Mouse (Mus musculus) midbrain, embryonic 12.5 days (tissue): ENCODE measurements around the gene Hspb8. TPM values are rescaled to one million over a fixed set of nuclear protein-coding genes. Genes with fewer than 3 reads are reported as not detected.

Experiments
- ATAC-seq: fragments of 200-750 bp; cut with Nextera tagmentation; 2 replicates; pipeline ENCODE4 v1.8.0; 2017; ENCODE audit warnings: low read depth, moderate TSS enrichment, moderate library complexity; ENCODE audit not compliant: low FRiP score
- H3K27ac ChIP-seq: fragments of 300-500 bp; sonication (generic); replicated peaks from 2 replicates; pipeline ENCODE4 v1.5.1; 2016; ENCODE audit warnings: mild to moderate bottlenecking
- H3K27me3 ChIP-seq: fragments of 300-500 bp; sonication (generic); 2 replicates; pipeline ENCODE4 v1.6.1; 2016; ENCODE audit warnings: mild to moderate bottlenecking
- H3K36me3 ChIP-seq: fragments of 300-500 bp; sonication (generic); 2 replicates; pipeline ENCODE4 v1.6.1; 2016
- H3K4me1 ChIP-seq: fragments of 300-500 bp; sonication (generic); 2 replicates; pipeline ENCODE4 v1.6.1; 2016
- H3K4me2 ChIP-seq: fragments of 300-500 bp; sonication (generic); replicated peaks from 2 replicates; pipeline ENCODE4 v1.6.1; 2016; ENCODE audit warnings: mild to moderate bottlenecking, moderate library complexity
- H3K4me3 ChIP-seq: fragments of 300-500 bp; sonication (generic); 2 replicates; pipeline ENCODE4 v1.5.1; 2016; ENCODE audit warnings: mild to moderate bottlenecking
- H3K9ac ChIP-seq: fragments of 300-500 bp; sonication (generic); replicated peaks from 2 replicates; pipeline ENCODE4 v1.6.1; 2016; ENCODE audit warnings: mild to moderate bottlenecking, moderate library complexity
- H3K9me3 ChIP-seq: fragments of 300-500 bp; sonication (generic); 2 replicates; pipeline ENCODE4 v1.6.1; 2016; ENCODE audit warnings: mild to moderate bottlenecking
- WGBS: fragments of 180-500 bp; shearing (Covaris S2); methylation state at CpG from one replicate; pipeline ENCODE4 v1.1.7; 2016; 5-methylcytosine and 5-hydroxymethylcytosine counted together
- polyA plus RNA-seq: library from polyadenylated mRNA; unstranded; fragments of >200 nt; fragmentation: Nextera tagmentation; extraction: Ambion mirVana; gene quantifications from 2 replicates; pipeline ENCODE4 v1.2.1, GENCODE M21; 2016

Hspb8 gene
- polyA plus RNA-seq, 1 experiment from 2014 or later: 5.7 TPM

DNA sequence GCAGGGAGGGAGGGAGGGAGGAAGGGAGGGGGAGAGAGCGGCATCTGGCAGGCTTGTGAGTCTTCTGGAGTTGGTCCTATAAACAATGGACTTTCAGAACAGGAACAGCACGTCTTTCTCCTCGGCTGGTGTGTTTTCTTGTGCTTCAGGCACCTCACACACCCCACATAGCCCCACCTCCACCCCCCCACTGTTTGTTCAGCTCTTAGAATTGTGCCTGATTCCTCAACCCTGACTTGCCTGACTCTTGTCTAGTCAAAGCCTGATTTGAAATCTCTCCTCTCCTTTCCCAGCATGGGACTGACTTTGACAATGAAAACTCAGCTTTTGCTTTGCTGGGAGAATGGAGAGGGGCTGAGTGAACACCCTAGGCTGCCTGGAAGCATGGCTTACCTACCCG lies 15.3 kb downstream of the Hspb8 start:
- Histone ChIP-seq H3K4me3 (no peak overlapping the region), H3K36me3 (no peaks in the 10 kb centered on the region), H3K27ac (0 out of 2 replicates have a peak overlapping the region, but pooled peaks have one; percentile 12), H3K9ac (no peak overlapping the region), H3K4me2 (no peak overlapping the region), H3K27me3 (peaks cover 15% of the 10 kb centered on the region), H3K9me3 (no peaks in the 10 kb centered on the region), H3K4me1 (peaks cover 42% of the 10 kb centered on the region)
- no peak for ATAC-seq
- WGBS: 8% methylated on average over 4 of the region's 4 CpGs

DNA sequence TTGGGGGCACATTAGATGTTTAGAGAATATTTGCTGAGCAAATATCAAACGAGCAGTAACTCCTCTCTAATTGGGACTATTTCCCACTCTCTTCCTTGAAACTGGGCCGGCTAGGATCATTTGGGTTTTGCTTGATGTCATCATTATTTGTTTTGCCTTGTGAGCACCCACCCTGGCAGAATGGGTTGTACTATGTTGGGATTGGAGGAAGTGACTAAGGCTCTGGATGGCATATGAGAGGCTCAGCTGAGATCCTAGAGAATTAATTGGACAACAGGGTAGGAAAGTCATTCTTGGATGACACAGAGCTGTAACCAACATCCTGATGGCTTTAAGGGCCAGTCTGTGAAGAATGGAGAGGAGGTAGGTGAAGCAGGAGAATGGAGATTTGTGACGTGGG lies 16.2 kb downstream of the Hspb8 start:
- H3K27me3 ChIP-seq: peaks cover 14% of the 10 kb centered on the region; the same call in 1 of the 2 replicates
- H3K9ac ChIP-seq: no peak overlapping the region
- H3K9me3 ChIP-seq: no peaks in the 10 kb centered on the region
- no peak overlapping the region for H3K4me2 ChIP-seq
- peaks cover 42% of the 10 kb centered on the region for H3K4me1 ChIP-seq
- ATAC-seq: no peak
- no peak overlapping the region for H3K4me3 ChIP-seq
- WGBS: 79% methylated on average over 3 of the region's 3 CpGs
- no peaks in the 10 kb centered on the region for H3K36me3 ChIP-seq
- H3K27ac ChIP-seq: no peak overlapping the region

- Histone ChIP-seq H3K4me3 (no peak overlapping the region), H3K27me3 (peaks cover 8% of the 10 kb centered on the region; the same call in 1 of the 2 replicates), H3K27ac (no peak overlapping the region), H3K9ac (no peak overlapping the region), H3K4me2 (no peak overlapping the region), H3K4me1 (peaks cover 37% of the 10 kb centered on the region), H3K36me3 (no peaks in the 10 kb centered on the region), H3K9me3 (no peaks in the 10 kb centered on the region)
- WGBS: 95% methylated on average over 1 of the region's 1 CpGs
- ATAC-seq: no peak
These were observed 16.7 kb downstream of the Hspb8 start for GRCm38 (mm10) chr5:116405934-116406333.

DNA sequence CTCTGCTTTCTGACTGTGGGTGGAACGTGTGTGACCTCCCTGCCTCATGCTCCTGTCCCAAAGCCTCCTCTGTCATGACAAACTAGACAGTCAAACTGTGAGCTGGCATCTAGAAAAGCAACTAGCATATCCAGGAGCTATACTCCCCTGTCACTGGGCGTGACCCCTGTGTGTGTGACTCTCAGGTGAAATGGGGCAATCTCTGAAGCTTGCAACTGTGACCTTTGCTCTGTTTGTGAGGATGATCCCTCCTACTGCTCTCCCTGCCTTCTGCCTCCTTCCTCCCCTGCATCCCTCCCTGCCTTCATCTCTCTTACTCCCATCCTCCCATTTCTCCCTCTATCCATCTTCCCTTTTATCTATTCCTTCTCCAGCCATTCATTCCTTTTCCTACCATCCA lies 18.6 kb downstream of the Hspb8 start:
- peaks cover 7% of the 10 kb centered on the region; the same call in 1 of the 2 replicates for H3K27me3 ChIP-seq
- H3K4me2 ChIP-seq: no peak overlapping the region
- no peak overlapping the region for H3K4me3 ChIP-seq
- no peak for ATAC-seq
- 90% methylated on average over 2 of the region's 2 CpGs for WGBS
- peaks cover 18% of the 10 kb centered on the region for H3K4me1 ChIP-seq
- no peaks in the 10 kb centered on the region for H3K36me3 ChIP-seq
- H3K27ac ChIP-seq: no peak overlapping the region
- H3K9me3 ChIP-seq: no peaks in the 10 kb centered on the region
- H3K9ac ChIP-seq: no peak overlapping the region

- no peak overlapping the region for H3K27ac ChIP-seq
- no peaks in the 10 kb centered on the region for H3K36me3 ChIP-seq
- H3K9ac ChIP-seq: no peak overlapping the region
- H3K9me3 ChIP-seq: no peaks in the 10 kb centered on the region
- H3K4me2 ChIP-seq: no peak overlapping the region
- WGBS: 54% methylated on average over 3 of the region's 3 CpGs
- no peaks in the 10 kb centered on the region for H3K4me1 ChIP-seq
- ATAC-seq: no peak
- no peaks in the 10 kb centered on the region for H3K27me3 ChIP-seq
- no peak overlapping the region for H3K4me3 ChIP-seq
These were observed 21.9 kb downstream of the Hspb8 start for GRCm38 (mm10) chr5:116400801-116401200.

- Histone ChIP-seq H3K4me1 (no peaks in the 10 kb centered on the region), H3K27ac (no peak overlapping the region), H3K9ac (no peak overlapping the region), H3K4me3 (no peak overlapping the region), H3K4me2 (no peak overlapping the region), H3K36me3 (no peaks in the 10 kb centered on the region), H3K27me3 (no peaks in the 10 kb centered on the region), H3K9me3 (no peaks in the 10 kb centered on the region)
- 77% methylated on average over 8 of the region's 8 CpGs for WGBS
- no peak for ATAC-seq
These were observed 22.5 kb downstream of the Hspb8 start for GRCm38 (mm10) chr5:116400042-116400730.

DNA sequence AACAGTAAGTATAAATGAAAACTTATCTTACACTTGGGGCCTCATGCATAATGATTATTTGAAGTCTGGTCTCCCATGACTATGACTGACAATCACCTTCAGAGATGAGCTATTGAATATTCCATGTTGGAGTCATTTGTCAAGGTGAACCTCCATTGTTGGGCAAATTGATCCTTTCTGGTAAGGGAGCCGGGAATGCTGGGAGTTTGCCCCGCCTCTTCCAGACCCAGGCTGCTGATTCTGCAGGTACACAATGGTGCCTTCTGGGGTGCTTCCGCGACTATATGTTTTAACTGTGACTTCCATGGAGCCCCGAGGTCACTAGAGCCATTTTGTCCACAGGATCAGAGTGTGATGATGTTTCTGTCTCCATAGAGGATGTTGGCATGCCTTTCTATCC lies 26.6 kb downstream of the Hspb8 start:
- Histone ChIP-seq H3K9ac (no peak overlapping the region), H3K4me2 (no peak overlapping the region), H3K27ac (no peak overlapping the region), H3K4me1 (no peaks in the 10 kb centered on the region), H3K9me3 (no peaks in the 10 kb centered on the region), H3K27me3 (no peaks in the 10 kb centered on the region), H3K4me3 (no peak overlapping the region), H3K36me3 (no peaks in the 10 kb centered on the region)
- ATAC-seq: no peak
- 80% methylated on average over 5 of the region's 5 CpGs for WGBS

GRCm38 (mm10) chr5:116392603-116393002 lies 30.1 kb downstream of the Hspb8 start:
- no peak overlapping the region for H3K4me3 ChIP-seq
- no peak overlapping the region for H3K4me2 ChIP-seq
- WGBS: 66% methylated on average over 9 of the region's 9 CpGs
- peaks cover 3% of the 10 kb centered on the region; the same call in 1 of the 2 replicates for H3K4me1 ChIP-seq
- no peaks in the 10 kb centered on the region for H3K36me3 ChIP-seq
- no peak for ATAC-seq
- no peak overlapping the region for H3K9ac ChIP-seq
- H3K9me3 ChIP-seq: no peaks in the 10 kb centered on the region
- peaks cover 5% of the 10 kb centered on the region; the same call in 1 of the 2 replicates for H3K27me3 ChIP-seq
- H3K27ac ChIP-seq: no peak overlapping the region

- H3K36me3 ChIP-seq: no peaks in the 10 kb centered on the region
- H3K4me2 ChIP-seq: no peak overlapping the region; the same call in 1 of the 2 replicates
- H3K27ac ChIP-seq: 0 out of 2 replicates have a peak overlapping the region, but pooled peaks have one; percentile 11
- no peak overlapping the region for H3K9ac ChIP-seq
- WGBS: 55% methylated on average over 15 of the region's 15 CpGs
- H3K27me3 ChIP-seq: peaks cover 5% of the 10 kb centered on the region; the same call in 1 of the 2 replicates
- no peak overlapping the region for H3K4me3 ChIP-seq
- H3K4me1 ChIP-seq: peaks cover 3% of the 10 kb centered on the region; the same call in 1 of the 2 replicates
- no peaks in the 10 kb centered on the region for H3K9me3 ChIP-seq
- ATAC-seq: peak; percentile 58
These were observed 32.7 kb downstream of the Hspb8 start for GRCm38 (mm10) chr5:116389856-116390542.

GRCm38 (mm10) chr5:116389321-116389720 lies 33.3 kb downstream of the Hspb8 start:
- Histone ChIP-seq H3K9ac (no peak overlapping the region), H3K4me1 (peaks cover 3% of the 10 kb centered on the region; the same call in 1 of the 2 replicates), H3K36me3 (no peaks in the 10 kb centered on the region), H3K9me3 (no peaks in the 10 kb centered on the region), H3K4me2 (no peak overlapping the region), H3K27ac (0 out of 2 replicates have a peak overlapping the region, but pooled peaks have one; percentile 11), H3K27me3 (peaks cover 5% of the 10 kb centered on the region; the same call in 1 of the 2 replicates), H3K4me3 (no peak overlapping the region)
- 61% methylated on average over 4 of the region's 4 CpGs for WGBS
- ATAC-seq: no peak

GRCm38 (mm10) chr5:116387302-116387935 lies 35.2 kb downstream of the Hspb8 start:
- Histone ChIP-seq H3K27ac (no peak overlapping the region), H3K4me3 (no peak overlapping the region), H3K36me3 (no peaks in the 10 kb centered on the region), H3K27me3 (peaks cover 5% of the 10 kb centered on the region; the same call in 1 of the 2 replicates), H3K4me1 (peaks cover 3% of the 10 kb centered on the region; the same call in 1 of the 2 replicates), H3K4me2 (no peak overlapping the region), H3K9me3 (no peaks in the 10 kb centered on the region), H3K9ac (no peak overlapping the region)
- WGBS: 85% methylated on average over 9 of the region's 9 CpGs
- no peak for ATAC-seq

GRCm38 (mm10) chr5:116386020-116386419 lies 36.6 kb downstream of the Hspb8 start:
- peaks cover 3% of the 10 kb centered on the region; the same call in 1 of the 2 replicates for H3K4me1 ChIP-seq
- no peaks in the 10 kb centered on the region for H3K9me3 ChIP-seq
- H3K27ac ChIP-seq: no peak overlapping the region
- no peak for ATAC-seq
- no peak overlapping the region for H3K4me2 ChIP-seq
- no peaks in the 10 kb centered on the region for H3K36me3 ChIP-seq
- no peak overlapping the region for H3K4me3 ChIP-seq
- 46% methylated on average over 11 of the region's 11 CpGs for WGBS
- H3K27me3 ChIP-seq: peaks cover 5% of the 10 kb centered on the region; the same call in 1 of the 2 replicates
- H3K9ac ChIP-seq: no peak overlapping the region
